Mouse (Mus musculus) spleen, adult 2 months (tissue): Measurements from ENCODE around the gene Plce1.

ENCODE experiments used
- CTCF ChIP-seq: fragments of 200-500 bp; IDR thresholded peaks from 2 replicates; pipeline ENCODE4 v1.5.1; 2011; ENCODE audit warnings: mild to moderate bottlenecking, inconsistent platforms; ENCODE audit not compliant: insufficient read depth, insufficient read length, insufficient replicate concordance; ENCODE audit errors: extremely low read depth
- POLR2A ChIP-seq: fragments of 200-500 bp; IDR thresholded peaks from 2 replicates; pipeline ENCODE4 v1.6.1; 2011; ENCODE audit warnings: low read depth, low read length, inconsistent platforms

DNA sequence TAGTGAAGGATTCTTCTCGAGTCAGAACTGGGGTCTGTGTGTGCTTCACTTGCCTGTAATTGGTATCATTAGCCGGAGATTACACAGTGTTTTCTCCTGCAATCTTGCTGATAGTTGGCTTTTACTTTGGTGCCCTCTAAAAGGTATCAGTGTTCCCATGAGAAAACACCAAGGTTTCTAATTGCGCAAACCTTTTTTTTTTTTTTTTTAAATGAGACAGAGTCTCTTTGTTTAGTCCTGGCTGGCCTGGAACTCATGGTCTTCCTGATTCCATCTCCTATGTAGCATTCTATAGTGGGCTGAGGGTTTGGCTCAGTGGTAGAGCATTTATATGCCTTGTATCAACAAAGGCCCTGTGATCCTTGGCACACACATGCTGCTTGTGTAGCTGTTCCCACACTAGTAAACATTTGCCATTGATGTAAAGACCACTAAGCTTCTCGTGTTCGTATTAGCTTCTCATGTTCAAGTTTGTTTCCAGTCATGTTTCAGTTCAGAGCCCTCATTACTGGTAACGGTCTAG is 265.6 kb downstream of the Plce1 start:
- TF ChIP-seq POLR2A (no peak), CTCF (no peak)
